ENCODE assay signal across 26 mouse cellular contexts in the genomic region with DNA sequence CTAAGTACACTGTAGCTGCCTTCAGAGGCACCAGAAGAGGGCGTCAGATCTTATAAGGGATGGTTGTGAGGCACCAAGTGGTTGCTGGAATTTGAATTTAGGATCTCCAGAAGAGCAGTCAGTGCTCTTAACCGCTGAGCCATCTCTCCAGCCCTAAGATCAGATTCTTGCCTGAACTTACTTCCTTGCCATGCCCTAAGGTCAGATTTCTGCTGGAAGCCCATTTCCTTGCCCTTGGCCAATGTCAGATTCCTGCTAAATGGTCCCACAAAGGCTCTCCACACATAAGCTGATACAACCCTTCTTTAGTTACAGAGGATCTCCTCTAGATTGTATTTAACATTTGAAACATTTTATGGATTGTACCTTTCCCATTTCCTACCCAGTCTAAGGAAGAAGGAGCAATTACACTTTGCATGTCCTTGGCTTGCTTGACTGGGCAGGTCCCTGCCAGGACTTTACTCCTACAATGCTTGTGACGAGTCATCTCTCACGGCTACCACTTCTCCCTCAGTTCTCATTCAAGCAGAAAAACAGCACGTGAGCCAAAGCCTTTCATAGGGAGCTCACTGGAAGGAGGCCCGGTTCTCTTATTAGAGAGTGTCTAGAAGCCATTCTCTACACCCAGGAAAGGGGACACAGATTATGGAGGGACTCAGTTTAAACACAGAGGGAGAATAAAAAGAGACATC. TPM values are rescaled to one million over a fixed set of nuclear protein-coding genes. Genes with fewer than 3 reads are reported as not detected.
DNase-seq lines count a peak whose midpoint lies in the region; ATAC-seq and TF ChIP-seq lines count a peak whose summit lies in the region.
"Had no signal": no experiment of that assay in that cellular context is flagged by ENCODE, and none has a peak within 500 bp of the region (broad histone marks: within the 10 kb centered on the region; RNA-seq: fewer than 3 reads in every experiment).

No protein-coding gene starts in this region.

- H3K4me1 ChIP-seq in hindbrain, postnatal 0 days (ENCODE audit: insufficient read depth, low read length): no peaks in the 10 kb centered on the region
- no peaks in the 10 kb centered on the region for H3K4me1 ChIP-seq in hindbrain, embryonic 16.5 days (ENCODE audit: control insufficient read depth, insufficient read depth, low read depth, low read length)
- H3K4me1 ChIP-seq in neural tube, embryonic 15.5 days: no peaks in the 10 kb centered on the region
- H3K4me1 ChIP-seq: forebrain, embryonic 13.5 days; heart, embryonic 15.5 days; intestine, embryonic 15.5 days; limb, embryonic 10.5 days had no signal

- no peak for TF ChIP-seq CTCF in hindbrain, postnatal 0 days (IDR thresholded peaks at IDR 0.05; ENCODE audit: low read depth)

- H3K27ac ChIP-seq in hindbrain, postnatal 0 days: no peak overlapping the region
- no peak overlapping the region for H3K27ac ChIP-seq in hindbrain, embryonic 16.5 days (ENCODE audit: low read depth, low read length)
- H3K27ac ChIP-seq in neural tube, embryonic 15.5 days (replicated peaks): no peak overlapping the region
- H3K27ac ChIP-seq: forebrain, embryonic 13.5 days; gastrocnemius, adult 2 months; heart, embryonic 15.5 days; hindbrain, embryonic 14.5 days; intestine, embryonic 15.5 days; layer of hippocampus, adult 2 months; limb, embryonic 10.5 days; macrophage; stomach, postnatal 0 days had no signal

- H3K36me3 ChIP-seq in hindbrain, postnatal 0 days (ENCODE audit: insufficient read depth, low read length): no peaks in the 10 kb centered on the region
- H3K36me3 ChIP-seq in hindbrain, embryonic 16.5 days (ENCODE audit: control insufficient read depth, insufficient read depth, low read length): no peaks in the 10 kb centered on the region
- H3K36me3 ChIP-seq in neural tube, embryonic 15.5 days: no peaks in the 10 kb centered on the region
- H3K36me3 ChIP-seq: heart, embryonic 15.5 days; intestine, embryonic 15.5 days; limb, embryonic 10.5 days had no signal

- H3K4me2 ChIP-seq in hindbrain, postnatal 0 days (ENCODE audit: low read depth, low read length): no peak overlapping the region
- no peak overlapping the region for H3K4me2 ChIP-seq in hindbrain, embryonic 16.5 days (ENCODE audit: low read length)
- H3K4me2 ChIP-seq in neural tube, embryonic 15.5 days: no peak overlapping the region
- H3K4me2 ChIP-seq: forebrain, embryonic 13.5 days; heart, embryonic 15.5 days; hindbrain, embryonic 14.5 days; intestine, embryonic 15.5 days had no signal

- 36% methylated on average over 6 of the region's 6 CpGs for WGBS in hindbrain, postnatal 0 days
- 45% methylated on average over 6 of the region's 6 CpGs for WGBS in hindbrain, embryonic 16.5 days
- WGBS in neural tube, embryonic 15.5 days: 53% methylated on average over 6 of the region's 6 CpGs

- H3K9ac ChIP-seq in hindbrain, postnatal 0 days (replicated peaks; ENCODE audit: low read length): no peak overlapping the region
- H3K9ac ChIP-seq in hindbrain, embryonic 16.5 days (ENCODE audit: low read depth, low read length): no peak overlapping the region
- no peak overlapping the region for H3K9ac ChIP-seq in neural tube, embryonic 15.5 days (replicated peaks)
- H3K9ac ChIP-seq: forebrain, embryonic 13.5 days; heart, embryonic 15.5 days; hindbrain, embryonic 14.5 days; intestine, embryonic 15.5 days had no signal

- peak; percentile 23 for DNase-seq in hindbrain, postnatal 0 days (ENCODE audit: low spot score)
- DNase-seq in kidney, postnatal 36 days: peak; percentile 30 to 52
- no peak for DNase-seq in kidney, postnatal 10 days
- DNase-seq in ES-CJ7 (ENCODE audit: low read depth, low spot score) (peak; percentile 66), adipocyte (ENCODE audit: low spot score) (peak; percentile 74)
- no peak for DNase-seq in adrenal gland, adult 2 months
- DNase-seq: adrenal gland, adult 8-10 months; cerebellum, adult 2 months; cerebellum, postnatal 36 days; embryo, embryonic 11 days; gastrocnemius, adult 2 months; heart, postnatal 4 days; liver had no signal

- ATAC-seq in hindbrain, postnatal 0 days: no peak
- no peak for ATAC-seq in hindbrain, embryonic 16.5 days
- ATAC-seq in neural tube, embryonic 15.5 days (ENCODE audit: low FRiP score): no peak
- ATAC-seq: forebrain, embryonic 13.5 days; intestine, embryonic 15.5 days; lung, postnatal 0 days; midbrain, embryonic 16.5 days had no signal

- no peak overlapping the region for H3K4me3 ChIP-seq in hindbrain, postnatal 0 days (ENCODE audit: low read length)
- no peak overlapping the region for H3K4me3 ChIP-seq in hindbrain, embryonic 16.5 days (ENCODE audit: low read length)
- no peak overlapping the region for H3K4me3 ChIP-seq in neural tube, embryonic 15.5 days (replicated peaks)
- H3K4me3 ChIP-seq: forebrain, embryonic 13.5 days; gastrocnemius, adult 2 months; heart, embryonic 15.5 days; intestine, embryonic 15.5 days; layer of hippocampus, adult 2 months; limb, embryonic 10.5 days had no signal

- no peaks in the 10 kb centered on the region for H3K27me3 ChIP-seq in hindbrain, postnatal 0 days (ENCODE audit: insufficient read depth, low read length)
- H3K27me3 ChIP-seq in hindbrain, embryonic 16.5 days (replicated peaks; ENCODE audit: control insufficient read depth, insufficient read depth, low read length): no peaks in the 10 kb centered on the region
- H3K27me3 ChIP-seq in neural tube, embryonic 15.5 days (replicated peaks): no peaks in the 10 kb centered on the region
- H3K27me3 ChIP-seq: heart, embryonic 15.5 days; intestine, embryonic 15.5 days had no signal

- H3K9me3 ChIP-seq in hindbrain, postnatal 0 days (ENCODE audit: low read length): 0 out of 2 replicates have a peak, but pooled peaks cover 3% of the 10 kb centered on the region
- H3K9me3 ChIP-seq in hindbrain, embryonic 16.5 days (ENCODE audit: control insufficient read depth, low read length): no peaks in the 10 kb centered on the region
- no peaks in the 10 kb centered on the region for H3K9me3 ChIP-seq in neural tube, embryonic 15.5 days (replicated peaks)
- H3K9me3 ChIP-seq: forebrain, embryonic 13.5 days; heart, embryonic 15.5 days; intestine, embryonic 15.5 days; limb, embryonic 10.5 days had no signal

RNA-seq across cellular contexts. Expression of a gene that starts 8.7 kb away (rescaled TPM):
- total RNA-seq in hindbrain, postnatal 0 days (2014; rRNA removed): 105 and 113 TPM in 2 replicates
- polyA plus RNA-seq in hindbrain, postnatal 0 days (2015; fragmentation: Nextera tagmentation; extraction: Ambion mirVana): 127 and 131 TPM in 2 replicates
- 153 and 171 TPM in 2 replicates for polyA plus RNA-seq in hindbrain, embryonic 16.5 days (2015; fragmentation: Nextera tagmentation; extraction: Ambion mirVana)
- 100 to 1,000 TPM; 119 to 128 TPM for total RNA-seq in adrenal gland, adult 2 months (2021)
- 51.9 and 66.4 TPM in 2 replicates for polyA plus RNA-seq in adrenal gland, adult 2 months (2012; rRNA removed)
- 148 and 163 TPM in 2 replicates for polyA plus RNA-seq in neural tube, embryonic 15.5 days (2015; fragmentation: Nextera tagmentation; extraction: Ambion mirVana)

RNA-seq across cellular contexts. Expression of a gene that starts 19.2 kb away (rescaled TPM):
- 4.8 and 6.8 TPM in 2 replicates for total RNA-seq in hindbrain, postnatal 0 days (2014; rRNA removed)
- polyA plus RNA-seq in hindbrain, postnatal 0 days (2015; fragmentation: Nextera tagmentation; extraction: Ambion mirVana): 2.6 and 2.8 TPM in 2 replicates
- 1.8 and 2.3 TPM in 2 replicates for polyA plus RNA-seq in hindbrain, embryonic 16.5 days (2015; fragmentation: Nextera tagmentation; extraction: Ambion mirVana)
- total RNA-seq in adrenal gland, adult 2 months (2021): 100 to 1,000 TPM; 146 to 155 TPM
- 149 and 167 TPM in 2 replicates for polyA plus RNA-seq in adrenal gland, adult 2 months (2012; rRNA removed)
- polyA plus RNA-seq in neural tube, embryonic 15.5 days (2015; fragmentation: Nextera tagmentation; extraction: Ambion mirVana): 1.1 and 3.2 TPM in 2 replicates

RNA-seq across cellular contexts. Expression of a gene that starts 32.7 kb away (rescaled TPM):
- 36.3 and 61.2 TPM in 2 replicates for total RNA-seq in hindbrain, postnatal 0 days (2014; rRNA removed)
- 178 and 182 TPM in 2 replicates for polyA plus RNA-seq in hindbrain, postnatal 0 days (2015; fragmentation: Nextera tagmentation; extraction: Ambion mirVana)
- polyA plus RNA-seq in hindbrain, embryonic 16.5 days (2015; fragmentation: Nextera tagmentation; extraction: Ambion mirVana): 141 and 157 TPM in 2 replicates
- 10 to 100 TPM; 78.0 to 91.6 TPM for total RNA-seq in adrenal gland, adult 2 months (2021)
- polyA plus RNA-seq in adrenal gland, adult 2 months (2012; rRNA removed): 12.3 and 14.2 TPM in 2 replicates
- polyA plus RNA-seq in neural tube, embryonic 15.5 days (2015; fragmentation: Nextera tagmentation; extraction: Ambion mirVana): 146 and 154 TPM in 2 replicates

RNA-seq across cellular contexts. Expression of a gene that starts 32.9 kb away (rescaled TPM):
- total RNA-seq in hindbrain, postnatal 0 days (2014; rRNA removed): 3.8 TPM in 2 replicates
- 1.9 and 2.4 TPM in 2 replicates for polyA plus RNA-seq in hindbrain, postnatal 0 days (2015; fragmentation: Nextera tagmentation; extraction: Ambion mirVana)
- 3.5 and 4.4 TPM in 2 replicates for polyA plus RNA-seq in hindbrain, embryonic 16.5 days (2015; fragmentation: Nextera tagmentation; extraction: Ambion mirVana)
- total RNA-seq in adrenal gland, adult 2 months (2021): under 1 TPM; 0.29 to 0.31 TPM
- 0.18 and 0.21 TPM in 2 replicates for polyA plus RNA-seq in adrenal gland, adult 2 months (2012; rRNA removed)
- polyA plus RNA-seq in neural tube, embryonic 15.5 days (2015; fragmentation: Nextera tagmentation; extraction: Ambion mirVana): 2.3 and 5.3 TPM in 2 replicates
- total RNA-seq: gastrocnemius, adult 2 months had no signal

RNA-seq across cellular contexts. Expression of a gene that starts 56.1 kb away (rescaled TPM):
- 0.61 and 1.2 TPM in 2 replicates for total RNA-seq in hindbrain, postnatal 0 days (2014; rRNA removed)
- polyA plus RNA-seq in hindbrain, postnatal 0 days (2015; fragmentation: Nextera tagmentation; extraction: Ambion mirVana): 1.2 and 1.4 TPM in 2 replicates
- polyA plus RNA-seq in hindbrain, embryonic 16.5 days (2015; fragmentation: Nextera tagmentation; extraction: Ambion mirVana): 0.39 and 0.72 TPM in 2 replicates
- total RNA-seq in adrenal gland, adult 2 months (2021): not detected
- polyA plus RNA-seq in adrenal gland, adult 2 months (2012; rRNA removed): 0.06 and 0.13 TPM in 2 replicates
- 1.2 and 1.8 TPM in 2 replicates for polyA plus RNA-seq in neural tube, embryonic 15.5 days (2015; fragmentation: Nextera tagmentation; extraction: Ambion mirVana)
- total RNA-seq: ES-E14 had no signal
- polyA plus RNA-seq: macrophage had no signal

Comparison
In these comparisons a context has a peak if more than half of its experiments do, and no peak if none do; other contexts are left out.
1. DNase-seq: peak in hindbrain, postnatal 0 days (single experiment), kidney, postnatal 36 days (2 of 2), ES-CJ7 (single experiment) and adipocyte (single experiment); none in kidney, postnatal 10 days (single experiment) and adrenal gland, adult 2 months (single experiment).
2. RNA of a gene that starts 19.2 kb away (polyA plus RNA-seq): 149 to 167 TPM in adrenal gland, adult 2 months; 2.6 to 2.8 TPM in hindbrain, postnatal 0 days, 1.8 to 2.3 TPM in hindbrain, embryonic 16.5 days and 1.1 to 3.2 TPM in neural tube, embryonic 15.5 days; every median in the first group is over 10 times any median in the second.